Mouse (Mus musculus): ENCODE results near the gene Rln3. TPM values are rescaled to one million over a fixed set of nuclear protein-coding genes. Genes with fewer than 3 reads are reported as not detected.

The Rln3 gene
- polyA plus RNA-seq, 1 experiment, result not detected

- TF ChIP-seq SRF (IDR thresholded peaks at IDR 0.05; ENCODE audit: control insufficient read depth, insufficient read length, low read depth) (peak; percentile 14), MAX (IDR thresholded peaks at IDR 0.05; ENCODE audit: low read depth) (no peak), CEBPB (IDR thresholded peaks at IDR 0.05; ENCODE audit: insufficient read depth, poor library complexity, severe bottlenecking) (no peak), POLR2AphosphoS2 (IDR thresholded peaks at IDR 0.05; ENCODE audit: insufficient read length, low read depth) (peak; percentile 64), USF1 (IDR thresholded peaks at IDR 0.05; ENCODE audit: low read depth) (no peak), POLR2A (IDR thresholded peaks at IDR 0.05; ENCODE audit: insufficient read length, low read depth) (peak; percentile 68)
- Histone ChIP-seq H3K79me2 (ENCODE audit: control insufficient read depth, insufficient read depth) (peaks cover 29% of the 10 kb centered on the region), H3K4me3 (peak overlapping the region; percentile 41), H3K27me3 (ENCODE audit: control insufficient read depth, insufficient read depth, insufficient read length) (no peaks in the 10 kb centered on the region), H3K36me3 (ENCODE audit: control insufficient read depth, insufficient read depth) (no peaks in the 10 kb centered on the region), H3ac (ENCODE audit: control insufficient read depth, insufficient read length) (peak overlapping the region; percentile 9), H3K4me2 (ENCODE audit: low read depth) (peak overlapping the region; percentile 95)
Observed at GRCm38 (mm10) chr8:84067047-84067573, 22.3 kb upstream of the Rln3 start.

DNA sequence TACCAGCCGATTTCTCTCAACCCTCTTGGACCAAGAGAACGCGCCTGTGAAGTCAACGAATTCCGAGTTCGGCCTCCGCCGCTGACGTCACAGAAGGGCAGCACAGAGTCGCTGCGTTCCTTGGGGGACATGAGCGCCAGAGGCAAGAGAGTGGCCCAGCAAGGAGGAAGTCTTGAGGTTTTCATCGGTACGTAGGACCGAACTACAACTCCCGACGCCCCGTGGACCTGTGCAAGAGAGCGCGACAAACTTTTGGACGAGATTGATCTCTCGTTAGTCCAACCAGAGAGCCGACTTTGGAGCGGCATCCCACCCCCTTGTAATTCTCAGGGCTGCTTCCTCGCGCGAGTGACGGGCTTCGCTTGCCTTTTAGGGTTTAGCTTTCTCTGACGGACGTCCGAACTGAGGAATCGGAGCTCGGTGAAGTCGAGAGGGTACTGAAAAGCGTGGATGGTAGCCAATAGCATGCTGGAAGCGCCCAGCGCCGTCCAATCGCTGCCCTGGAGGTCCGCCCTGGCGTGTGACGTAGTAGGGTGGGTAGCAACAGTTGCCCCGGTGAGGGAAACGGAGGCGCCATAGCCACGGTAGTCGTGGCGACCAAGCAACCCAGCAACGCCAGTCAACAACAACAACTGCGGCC is 21.6 kb upstream of the Rln3 start, which contains the start of gene Rfx1:
Gene Rfx1, plus strand, starts transcription at position 544 of the 640 bp plus-strand sequence.
- Histone ChIP-seq H3K4me3 (peak within 1 kb of the TSS; percentile 41), H3K36me3 (ENCODE audit: control insufficient read depth, insufficient read depth) (no peaks in the 10 kb centered on the region), H3K79me2 (ENCODE audit: control insufficient read depth, insufficient read depth) (peaks cover 29% of the 10 kb centered on the region), H3K27me3 (ENCODE audit: control insufficient read depth, insufficient read depth, insufficient read length) (no peaks in the 10 kb centered on the region), H3K4me2 (ENCODE audit: low read depth) (peak within 1 kb of the TSS; percentile 95), H3ac (ENCODE audit: control insufficient read depth, insufficient read length) (peak within 1 kb of the TSS; percentile 9)
- TF ChIP-seq MAX (IDR thresholded peaks at IDR 0.05; ENCODE audit: low read depth) (no peak), POLR2A (IDR thresholded peaks at IDR 0.05; ENCODE audit: insufficient read length, low read depth) (peak; percentile 80), POLR2AphosphoS2 (IDR thresholded peaks at IDR 0.05; ENCODE audit: insufficient read length, low read depth) (peak; percentile 66), SRF (IDR thresholded peaks at IDR 0.05; ENCODE audit: control insufficient read depth, insufficient read length, low read depth) (peak; percentile 98), USF1 (IDR thresholded peaks at IDR 0.05; ENCODE audit: low read depth) (no peak), E2F4 (IDR thresholded peaks at IDR 0.05; ENCODE audit: insufficient read depth) (peak; percentile 85), TCF3 (IDR thresholded peaks at IDR 0.05; ENCODE audit: insufficient read length, low read depth) (no peak), CEBPB (IDR thresholded peaks at IDR 0.05; ENCODE audit: insufficient read depth, poor library complexity, severe bottlenecking) (0 out of 2 replicates have a peak, but pooled peaks have one; percentile 10), MYOD1 (IDR thresholded peaks at IDR 0.05; ENCODE audit: control insufficient read depth in 1 of 3, insufficient read length in 2 of 3, low read depth in 2 of 3) (no peak), REST (IDR thresholded peaks at IDR 0.05; ENCODE audit: insufficient read depth, insufficient read length) (no peak), MYOG (IDR thresholded peaks at IDR 0.05; ENCODE audit: control insufficient read depth in 1 of 3, insufficient read depth in 1 of 3, insufficient read length in 2 of 3, low read depth in 2 of 3) (peak in 2 of 3 experiments; percentile 10 to 20), TCF12 (IDR thresholded peaks at IDR 0.05; ENCODE audit: insufficient read depth, poor library complexity, severe bottlenecking) (no peak)

GRCm38 (mm10) chr8:84065457-84066072 is 20.8 kb upstream of the Rln3 start:
- no peaks in the 10 kb centered on the region for H3K27me3 ChIP-seq (ENCODE audit: control insufficient read depth, insufficient read depth, insufficient read length)
- H3ac ChIP-seq (ENCODE audit: control insufficient read depth, insufficient read length), result peak overlapping the region; percentile 9
- peak overlapping the region; percentile 41 for H3K4me3 ChIP-seq
- no peak for TF ChIP-seq TCF3 (IDR thresholded peaks at IDR 0.05; ENCODE audit: insufficient read length, low read depth)
- TF ChIP-seq CEBPB (IDR thresholded peaks at IDR 0.05; ENCODE audit: insufficient read depth, poor library complexity, severe bottlenecking), result no peak
- TF ChIP-seq SRF (IDR thresholded peaks at IDR 0.05; ENCODE audit: control insufficient read depth, insufficient read length, low read depth), result no peak
- H3K79me2 ChIP-seq (ENCODE audit: control insufficient read depth, insufficient read depth), result peaks cover 29% of the 10 kb centered on the region
- H3K36me3 ChIP-seq (ENCODE audit: control insufficient read depth, insufficient read depth), result no peaks in the 10 kb centered on the region
- H3K4me2 ChIP-seq (ENCODE audit: low read depth), result peak overlapping the region; percentile 89

- H3K4me3 ChIP-seq, result peak within 1 kb of the TSS; percentile 41
- no peaks in the 10 kb centered on the region for H3K27me3 ChIP-seq (ENCODE audit: control insufficient read depth, insufficient read depth, insufficient read length)
- H3K4me2 ChIP-seq (ENCODE audit: low read depth), result peak within 1 kb of the TSS; percentile 89
- TF ChIP-seq POLR2AphosphoS2 (IDR thresholded peaks at IDR 0.05; ENCODE audit: insufficient read length, low read depth) (no peak), REST (IDR thresholded peaks at IDR 0.05; ENCODE audit: insufficient read depth, insufficient read length) (no peak), E2F4 (IDR thresholded peaks at IDR 0.05; ENCODE audit: insufficient read depth) (no peak), USF1 (IDR thresholded peaks at IDR 0.05; ENCODE audit: low read depth) (no peak), TCF3 (IDR thresholded peaks at IDR 0.05; ENCODE audit: insufficient read length, low read depth) (no peak), MYOG (IDR thresholded peaks at IDR 0.05; ENCODE audit: control insufficient read depth in 1 of 3, insufficient read depth in 1 of 3, insufficient read length in 2 of 3, low read depth in 2 of 3) (no peak), POLR2A (IDR thresholded peaks at IDR 0.05; ENCODE audit: insufficient read length, low read depth) (no peak), MYOD1 (IDR thresholded peaks at IDR 0.05; ENCODE audit: control insufficient read depth in 1 of 3, insufficient read length in 2 of 3, low read depth in 2 of 3) (no peak), CEBPB (IDR thresholded peaks at IDR 0.05; ENCODE audit: insufficient read depth, poor library complexity, severe bottlenecking) (no peak)
- H3K36me3 ChIP-seq (ENCODE audit: control insufficient read depth, insufficient read depth), result no peaks in the 10 kb centered on the region
- H3ac ChIP-seq (ENCODE audit: control insufficient read depth, insufficient read length), result peak within 1 kb of the TSS; percentile 9
- H3K79me2 ChIP-seq (ENCODE audit: control insufficient read depth, insufficient read depth), result peaks cover 26% of the 10 kb centered on the region
Observed at GRCm38 (mm10) chr8:84065037-84065436, 20.2 kb upstream of the Rln3 start, which contains the start of gene Gm10643. TSS of gene Gm10643 (minus strand) at chr8:84065137.

Measured in myocyte (in vitro differentiated cells).